Mouse (Mus musculus) kidney, adult 10 weeks (tissue): Measurements from ENCODE around the gene Gm1979. TPM values are rescaled to one million over a fixed set of nuclear protein-coding genes. Genes with fewer than 3 reads are reported as not detected.

ENCODE experiments used
- polyA plus RNA-seq: library from polyadenylated mRNA; stranded (reverse); fragments of 350-450 nt; fragmentation: Illumina TruSeq; extraction: RNeasy Lipid Tissue Mini Kit (QIAGEN cat#74804); gene quantifications from one replicate; pipeline ENCODE4 v1.2.3, GENCODE M21; 2014; ENCODE audit warnings: low read depth, low replicate concordance

Gm1979 gene
- not detected for polyA plus RNA-seq

GRCm38 (mm10) chr5:26004698-26005097, at the start of gene Gm1979:
Gm1979 (minus strand) TSS chr5:26004798.

DNA sequence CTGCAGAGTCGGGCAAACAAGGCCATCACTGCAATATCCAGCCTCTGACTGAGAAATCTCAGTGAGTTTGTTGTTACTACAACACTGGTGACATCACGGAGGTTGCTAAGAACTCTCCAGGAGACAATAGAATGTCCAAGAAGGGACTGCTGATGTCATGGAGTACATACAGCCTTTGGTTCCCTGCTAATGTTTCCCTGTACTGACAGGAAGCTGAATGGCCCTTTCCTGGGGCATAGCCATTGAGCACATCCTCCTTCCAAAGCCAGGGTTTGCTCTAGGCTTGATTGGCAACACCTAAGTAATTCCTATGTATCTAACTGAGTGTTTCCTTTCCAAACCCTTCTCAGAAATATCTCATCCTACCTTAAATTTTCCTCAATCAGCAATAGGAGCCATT, 34.9 kb upstream of the Gm1979 start, which contains the start of gene Speer4a:
TSS of gene Speer4a (minus strand) at position 101 of the 400 bp plus-strand sequence.

GRCm38 (mm10) chr5:26022816-26023215, 18.2 kb upstream of the Gm1979 start, which contains the start of gene Gm5862:
Gm5862 (minus strand) TSS chr5:26022916.

GRCm38 (mm10) chr5:25988550-25988949, 16.0 kb downstream of the Gm1979 start, which contains the start of gene Gm21698:
Gm21698 (minus strand) TSS chr5:25988650.

GRCm38 (mm10) chr5:25972563-25972962, 32.0 kb downstream of the Gm1979 start, which contains the start of gene Gm21680:
Gm21680 (minus strand) TSS chr5:25972663.

GRCm38 (mm10) chr5:25954317-25954716, 50.3 kb downstream of the Gm1979 start, which contains the start of gene Gm21671:
Gm21671 (minus strand) TSS chr5:25954417.

Other genes with a start within 250 kb of the Gm1979 start
- 0.40 TPM for gene Actr3b, start 244.8 kb downstream of the Gm1979 start, polyA plus RNA-seq
- gene Gm21663, start 62.4 kb downstream of the Gm1979 start, polyA plus RNA-seq = not detected
- gene Gm21671, start 50.4 kb downstream of the Gm1979 start, polyA plus RNA-seq = not detected
- gene Gm21680, start 32.1 kb downstream of the Gm1979 start, polyA plus RNA-seq = not detected
- not detected for gene Gm21698, start 16.1 kb downstream of the Gm1979 start, polyA plus RNA-seq
- gene Gm5862, start 18.1 kb upstream of the Gm1979 start, polyA plus RNA-seq = not detected
- not detected for gene Speer4a, start 34.8 kb upstream of the Gm1979 start, polyA plus RNA-seq
- gene Gm7347, start 53.8 kb upstream of the Gm1979 start, polyA plus RNA-seq = not detected
- gene Gm10471, start 84.5 kb upstream of the Gm1979 start, polyA plus RNA-seq = not detected
- not detected for gene 5031410I06Rik, start 100.6 kb upstream of the Gm1979 start, polyA plus RNA-seq
- not detected for gene Gm10220, start 116.6 kb upstream of the Gm1979 start, polyA plus RNA-seq